Mouse (Mus musculus) central nervous system, embryonic 11.5 days (tissue): Measurements from ENCODE around the gene Oxa1l. TPM values are rescaled to one million over a fixed set of nuclear protein-coding genes. Genes with fewer than 3 reads are reported as not detected.

Experiments
- polyA plus RNA-seq: library from polyadenylated mRNA; depleted of rRNA; stranded (reverse); fragments of >200 nt; gene quantifications from 2 replicates; pipeline ENCODE4 v1.2.3, GENCODE M21; 2012; rRNA removed

Oxa1l gene
- 45.3 and 69.9 TPM in 2 replicates for polyA plus RNA-seq

GRCm38 (mm10) chr14:54360577-54361340, at the start of gene Oxa1l:
Oxa1l (plus strand) TSS chr14:54360834.

GRCm38 (mm10) chr14:54417623-54418081, 57.0 kb downstream of the Oxa1l start, which contains the start of gene Slc7a7:
Slc7a7 (minus strand) TSS chr14:54417780.

Other genes with a start within 250 kb of the Oxa1l start
- 135 and 151 TPM in 2 replicates for gene Dad1, start 106.7 kb upstream of the Oxa1l start, polyA plus RNA-seq
- 11.8 and 21.6 TPM in 2 replicates for gene Abhd4, start 106.6 kb upstream of the Oxa1l start, polyA plus RNA-seq
- not detected in 2 replicates for gene Olfr49, start 75.9 kb upstream of the Oxa1l start, polyA plus RNA-seq
- gene Slc7a7, start 56.9 kb downstream of the Oxa1l start, polyA plus RNA-seq: 3.5 and 5.9 TPM in 2 replicates
- gene Mrpl52, start 66.1 kb downstream of the Oxa1l start, polyA plus RNA-seq: 210 and 357 TPM in 2 replicates
- 85.8 and 130 TPM in 2 replicates for gene Mmp14, start 70.8 kb downstream of the Oxa1l start, polyA plus RNA-seq
- gene Lrp10, start 103.3 kb downstream of the Oxa1l start, polyA plus RNA-seq: 17.4 and 22.5 TPM in 2 replicates
- 12.4 and 13.4 TPM in 2 replicates for gene Rem2, start 115.3 kb downstream of the Oxa1l start, polyA plus RNA-seq
- gene Prmt5, start 156.7 kb downstream of the Oxa1l start, polyA plus RNA-seq: 95.6 and 97.4 TPM in 2 replicates
- gene Haus4, start 193.8 kb downstream of the Oxa1l start, polyA plus RNA-seq: 31.8 and 35.7 TPM in 2 replicates
- gene Ajuba, start 216.7 kb downstream of the Oxa1l start, polyA plus RNA-seq: 40.6 and 48.1 TPM in 2 replicates
- gene 4931414P19Rik, start 245.2 kb downstream of the Oxa1l start, polyA plus RNA-seq: 11.1 and 13.7 TPM in 2 replicates